Mouse (Mus musculus) embryonic facial prominence, embryonic 14.5 days (tissue): ENCODE data around the gene Cyp8b1. TPM values are rescaled to one million over a fixed set of nuclear protein-coding genes. Genes with fewer than 3 reads are reported as not detected.

Source experiments
- polyA plus RNA-seq: library from polyadenylated mRNA; unstranded; fragments of >200 nt; fragmentation: Nextera tagmentation; extraction: Ambion mirVana; gene quantifications from 2 replicates; pipeline ENCODE4 v1.2.1, GENCODE M21; 2014

Gene Cyp8b1
- polyA plus RNA-seq, 1 experiment from 2014 or later: 0.11 TPM

Other genes with a start within 250 kb of the Cyp8b1 start
- gene Sec22c, start 210.8 kb downstream of the Cyp8b1 start, polyA plus RNA-seq: 10.9 and 12.4 TPM in 2 replicates
- gene Ss18l2, start 206.0 kb downstream of the Cyp8b1 start, polyA plus RNA-seq: 149 and 159 TPM in 2 replicates
- gene Nktr, start 197.1 kb downstream of the Cyp8b1 start, polyA plus RNA-seq: 61.7 and 66.7 TPM in 2 replicates
- 20.1 and 20.6 TPM in 2 replicates for gene Zfp651, start 157.0 kb downstream of the Cyp8b1 start, polyA plus RNA-seq
- gene Klhl40, start 138.7 kb downstream of the Cyp8b1 start, polyA plus RNA-seq: 35.7 and 41.1 TPM in 2 replicates
- gene Hhatl, start 123.8 kb downstream of the Cyp8b1 start, polyA plus RNA-seq: 3.7 and 5.1 TPM in 2 replicates
- gene Ccdc13, start 76.8 kb downstream of the Cyp8b1 start, polyA plus RNA-seq: 1.7 and 2.0 TPM in 2 replicates
- 185 and 192 TPM in 2 replicates for gene Higd1a, start 57.9 kb downstream of the Cyp8b1 start, polyA plus RNA-seq
- gene Ackr2, start 17.9 kb downstream of the Cyp8b1 start, polyA plus RNA-seq: 0.28 and 0.89 TPM in 2 replicates
- 4.9 and 7.0 TPM in 2 replicates for gene Fam198a, start 34.7 kb upstream of the Cyp8b1 start, polyA plus RNA-seq
- gene Pomgnt2, start 80.8 kb upstream of the Cyp8b1 start, polyA plus RNA-seq: 15.8 and 17.6 TPM in 2 replicates
- gene Snrk, start 201.0 kb upstream of the Cyp8b1 start, polyA plus RNA-seq: 42.4 and 42.9 TPM in 2 replicates